Mouse (Mus musculus): ENCODE data around the gene Nckap1l. TPM values are rescaled to one million over a fixed set of nuclear protein-coding genes. Genes with fewer than 3 reads are reported as not detected.

The Nckap1l gene
- polyA plus RNA-seq, 1 experiment from 2014 or later: 1.9 TPM

DNA sequence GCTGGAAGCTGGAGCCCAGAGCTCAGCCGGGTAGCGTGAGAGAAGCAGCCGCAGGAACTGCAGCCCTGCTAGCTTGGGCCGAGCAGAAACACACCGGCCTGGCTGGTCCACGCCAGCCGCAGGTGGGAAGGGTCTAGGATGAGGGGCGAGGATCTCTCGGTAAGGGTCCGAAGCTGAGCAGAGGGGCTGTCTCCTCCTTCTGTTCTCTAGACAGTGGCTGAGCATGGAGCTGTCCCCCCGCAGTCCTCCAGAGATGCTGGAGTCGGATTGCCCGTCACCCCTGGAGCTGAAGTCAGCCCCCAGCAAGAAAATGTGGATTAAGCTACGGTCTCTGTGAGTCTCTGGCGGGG, 49.6 kb downstream of the Nckap1l start:
- Histone ChIP-seq H3K4me3 (replicated peaks) (peak overlapping the region; percentile 61), H3K36me3 (no peaks in the 10 kb centered on the region), H3K27ac (0 out of 2 replicates have a peak overlapping the region, but pooled peaks have one; percentile 52), H3K9ac (peak overlapping the region; percentile 52), H3K27me3 (peaks cover 59% of the 10 kb centered on the region), H3K9me3 (replicated peaks) (no peaks in the 10 kb centered on the region), H3K4me2 (peak overlapping the region; percentile 98), H3K4me1 (peaks cover 22% of the 10 kb centered on the region)
- under 1% methylated on average over 15 of the region's 15 CpGs for WGBS
- peak; percentile 61; the same call in 1 of the 2 replicates for ATAC-seq (replicated peaks; ENCODE audit: low FRiP score)

DNA sequence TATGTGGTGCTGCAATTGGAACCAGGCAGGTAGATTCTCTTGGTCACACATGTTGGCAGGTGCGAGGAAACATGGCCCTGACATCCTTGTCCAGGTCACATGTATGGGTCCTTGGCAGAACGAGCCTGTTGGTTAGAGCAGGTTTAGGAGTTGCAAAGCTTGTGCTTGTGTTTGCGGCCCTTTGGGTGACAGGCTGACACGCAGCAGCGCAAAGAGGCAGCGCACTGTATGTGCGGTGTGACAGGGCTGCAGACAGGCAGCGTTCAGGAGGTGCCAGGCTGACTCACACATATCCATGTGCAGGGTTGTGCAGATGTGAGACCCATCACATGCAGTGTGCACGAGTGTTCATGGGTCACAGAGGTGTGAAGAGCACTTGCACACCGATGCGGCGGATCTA, 50.1 kb downstream of the Nckap1l start:
- Histone ChIP-seq H3K36me3 (no peaks in the 10 kb centered on the region), H3K4me3 (replicated peaks) (peak overlapping the region; percentile 61), H3K27ac (no peak overlapping the region), H3K9ac (peak overlapping the region; percentile 52; the same call in 1 of the 2 replicates), H3K4me2 (peak overlapping the region; percentile 98), H3K9me3 (replicated peaks) (no peaks in the 10 kb centered on the region), H3K27me3 (peaks cover 59% of the 10 kb centered on the region), H3K4me1 (peaks cover 19% of the 10 kb centered on the region; the same call in 1 of the 2 replicates)
- 0 out of 2 replicates have a peak, but pooled peaks have one; percentile 19 for ATAC-seq (replicated peaks; ENCODE audit: low FRiP score)
- WGBS: 47% methylated on average over 12 of the region's 12 CpGs

DNA sequence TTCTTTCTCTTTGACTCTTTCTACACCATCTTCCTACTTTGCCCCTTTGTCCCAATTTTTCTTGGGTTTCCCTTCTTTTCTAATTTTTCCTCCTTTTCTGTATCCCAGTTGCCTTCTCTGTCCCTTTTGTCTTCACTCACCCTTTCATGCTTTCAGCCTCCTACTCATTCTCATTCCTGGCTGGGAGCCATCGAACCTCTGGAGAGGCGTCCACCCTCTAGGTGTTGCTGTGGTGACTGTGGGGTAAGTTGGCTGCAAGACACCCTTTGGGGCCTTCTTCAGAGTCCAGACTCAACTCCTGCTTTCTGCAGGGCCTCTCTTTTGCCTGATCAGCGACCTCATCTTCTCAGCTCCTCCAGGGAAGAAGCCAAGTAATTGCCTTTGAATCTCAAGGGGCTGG, 55.7 kb downstream of the Nckap1l start:
- Histone ChIP-seq H3K9ac (no peak overlapping the region), H3K9me3 (replicated peaks) (no peaks in the 10 kb centered on the region), H3K4me3 (replicated peaks) (no peak overlapping the region), H3K27ac (no peak overlapping the region), H3K4me1 (peaks cover 7% of the 10 kb centered on the region; the same call in 1 of the 2 replicates), H3K4me2 (no peak overlapping the region), H3K36me3 (no peaks in the 10 kb centered on the region), H3K27me3 (peaks cover 27% of the 10 kb centered on the region)
- 69% methylated on average over 3 of the region's 3 CpGs for WGBS
- no peak for ATAC-seq (replicated peaks; ENCODE audit: low FRiP score)

DNA sequence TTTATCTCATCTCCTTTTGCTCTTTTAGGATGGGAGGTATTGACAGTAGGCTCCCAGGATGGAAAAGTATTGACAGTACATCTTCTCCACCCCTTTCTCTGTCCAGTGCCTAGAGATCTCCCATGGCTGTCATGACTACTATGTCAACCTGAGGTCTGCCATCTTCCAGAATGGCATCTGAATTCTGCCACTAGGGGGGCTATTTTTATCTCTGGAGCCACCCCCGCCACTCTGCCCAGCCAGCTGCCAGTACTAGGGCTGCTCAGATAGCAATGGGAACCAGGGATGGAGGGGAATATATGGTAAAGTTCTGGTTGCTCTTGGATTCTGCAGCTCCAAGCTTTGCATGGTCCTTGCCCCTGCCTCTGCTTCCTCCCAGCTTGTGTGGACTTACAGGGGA, 58.1 kb downstream of the Nckap1l start:
- peaks cover 14% of the 10 kb centered on the region for H3K4me1 ChIP-seq
- H3K36me3 ChIP-seq: no peaks in the 10 kb centered on the region
- peaks cover 7% of the 10 kb centered on the region; the same call in 1 of the 2 replicates for H3K27me3 ChIP-seq
- 63% methylated on average over 1 of the region's 1 CpGs for WGBS
- no peak overlapping the region for H3K9ac ChIP-seq
- no peak overlapping the region for H3K4me2 ChIP-seq
- H3K9me3 ChIP-seq (replicated peaks): no peaks in the 10 kb centered on the region
- H3K4me3 ChIP-seq (replicated peaks): no peak overlapping the region
- ATAC-seq (replicated peaks; ENCODE audit: low FRiP score): no peak
- H3K27ac ChIP-seq: no peak overlapping the region

DNA sequence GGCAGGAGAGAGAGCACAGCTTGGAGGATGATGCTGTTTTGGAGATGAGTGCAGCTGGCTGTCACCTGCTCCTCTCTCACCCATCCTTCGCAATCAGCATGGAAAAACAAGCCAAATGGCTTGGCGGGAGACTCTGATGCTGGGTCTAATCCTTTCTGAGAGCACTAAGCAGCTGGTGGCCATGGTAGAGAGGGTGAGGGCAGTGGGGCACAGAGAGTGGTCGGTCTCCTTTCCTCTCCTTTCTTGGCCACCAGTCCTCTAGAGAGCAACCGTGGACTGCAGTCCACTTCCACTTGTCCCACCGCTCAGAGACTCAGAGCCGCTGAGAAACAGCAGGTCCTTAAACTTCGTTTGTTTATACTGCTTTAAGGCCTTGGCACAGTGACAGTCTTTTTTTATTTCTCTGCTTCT, 60.0 kb downstream of the Nckap1l start:
- H3K27me3 ChIP-seq: peaks cover 7% of the 10 kb centered on the region; the same call in 1 of the 2 replicates
- H3K4me1 ChIP-seq: peaks cover 18% of the 10 kb centered on the region
- peak overlapping the region; percentile 42 for H3K4me3 ChIP-seq (replicated peaks)
- no peak overlapping the region for H3K27ac ChIP-seq
- peak overlapping the region; percentile 67 for H3K4me2 ChIP-seq
- H3K9me3 ChIP-seq (replicated peaks): no peaks in the 10 kb centered on the region
- ATAC-seq (replicated peaks; ENCODE audit: low FRiP score): peak; percentile 38; the same call in 1 of the 2 replicates
- 8% methylated on average over 7 of the region's 7 CpGs for WGBS
- H3K36me3 ChIP-seq: no peaks in the 10 kb centered on the region
- H3K9ac ChIP-seq: no peak overlapping the region

DNA sequence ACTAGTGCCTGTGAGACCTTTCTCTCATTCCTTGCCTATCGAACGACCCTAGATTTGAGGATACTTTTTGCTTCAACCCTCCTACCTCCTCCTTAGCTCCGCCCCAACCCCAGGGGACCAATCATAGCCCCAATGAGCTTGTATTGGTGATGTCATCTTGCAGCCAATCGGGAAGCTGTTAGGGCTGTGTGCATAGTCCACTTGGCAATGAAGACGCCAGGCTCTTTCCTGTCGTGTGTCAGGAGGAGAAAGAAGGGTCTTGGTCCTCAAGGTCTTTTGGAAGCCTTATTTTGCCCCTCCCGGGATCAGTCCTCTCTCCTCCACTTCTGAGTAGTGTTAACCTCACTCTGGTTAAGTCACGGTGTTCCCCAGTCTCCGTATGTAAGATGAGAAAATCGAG, 60.5 kb downstream of the Nckap1l start:
- H3K27ac ChIP-seq: 0 out of 2 replicates have a peak overlapping the region, but pooled peaks have one; percentile 30
- H3K4me2 ChIP-seq: peak overlapping the region; percentile 67
- no peaks in the 10 kb centered on the region for H3K9me3 ChIP-seq (replicated peaks)
- peaks cover 23% of the 10 kb centered on the region for H3K4me1 ChIP-seq
- H3K9ac ChIP-seq: 0 out of 2 replicates have a peak overlapping the region, but pooled peaks have one; percentile 15
- H3K36me3 ChIP-seq: no peaks in the 10 kb centered on the region
- 4% methylated on average over 10 of the region's 10 CpGs for WGBS
- peak; percentile 96 for ATAC-seq (replicated peaks; ENCODE audit: low FRiP score)
- peak overlapping the region; percentile 42 for H3K4me3 ChIP-seq (replicated peaks)
- H3K27me3 ChIP-seq: peaks cover 7% of the 10 kb centered on the region; the same call in 1 of the 2 replicates

DNA sequence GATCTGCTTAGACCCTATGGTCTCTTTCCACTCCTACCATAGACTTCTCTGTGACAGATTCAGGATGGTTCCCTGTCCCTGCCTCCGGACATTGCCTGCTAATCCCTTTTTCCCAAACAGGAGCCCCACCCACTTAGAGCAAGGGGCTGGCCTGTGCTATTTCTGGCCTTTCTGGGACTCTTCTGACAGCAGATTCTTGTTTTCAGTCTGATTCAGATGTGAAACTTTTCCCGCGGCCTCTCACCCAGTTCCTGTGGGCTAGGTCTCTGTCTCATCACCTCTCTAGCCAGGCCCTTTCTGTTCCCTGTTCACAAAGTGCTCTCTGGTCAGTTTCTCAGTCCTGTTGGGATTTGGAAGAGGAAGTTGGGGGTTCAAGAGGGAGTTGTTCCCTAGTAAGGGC, 61.3 kb downstream of the Nckap1l start:
- 36% methylated on average over 3 of the region's 3 CpGs for WGBS
- ATAC-seq (replicated peaks; ENCODE audit: low FRiP score): no peak

DNA sequence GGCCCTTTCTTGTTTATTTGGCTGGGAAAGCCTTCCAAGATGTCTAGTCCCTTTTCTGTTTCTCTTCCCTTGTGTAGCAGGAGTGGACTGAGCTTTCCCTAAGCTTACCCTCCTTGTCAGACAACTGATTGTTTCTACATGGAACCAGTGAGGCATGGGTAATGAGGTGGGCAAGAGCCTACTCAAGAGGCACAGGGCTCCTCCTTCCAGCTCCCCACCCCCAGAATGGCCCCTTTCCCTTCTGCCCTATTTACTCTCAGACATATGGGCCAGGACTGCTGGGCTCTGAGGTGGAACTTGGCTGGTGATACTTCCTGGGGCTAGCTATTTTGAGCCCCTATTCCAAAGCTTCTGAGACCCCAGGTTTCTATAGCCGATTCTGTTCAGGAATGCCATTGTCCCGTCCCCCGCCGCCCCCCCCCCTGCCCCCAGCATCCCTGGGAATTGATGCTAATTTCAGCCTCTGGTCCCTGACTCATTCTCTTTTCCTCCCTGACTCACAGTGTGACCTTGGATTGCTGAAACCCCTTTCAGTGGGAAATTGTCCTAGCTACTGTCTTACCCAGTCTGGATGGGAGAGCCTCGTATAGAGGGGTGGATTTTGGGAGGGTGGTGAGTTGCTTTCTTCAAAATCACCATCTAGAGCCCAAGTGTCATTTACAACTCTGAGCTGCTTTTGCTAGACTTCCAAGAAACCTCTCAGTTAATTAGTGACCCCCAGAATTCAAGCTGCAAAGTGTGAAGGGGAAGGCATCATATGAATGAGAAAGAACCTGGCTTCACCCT, 65.2 kb downstream of the Nckap1l start:
- 7% methylated on average over 5 of the region's 5 CpGs for WGBS

More for the DNA sequence above, 61.3 kb downstream of the Nckap1l start:
- H3K27ac ChIP-seq: no peak overlapping the region
- no peak overlapping the region for H3K4me3 ChIP-seq (replicated peaks)
- no peaks in the 10 kb centered on the region for H3K36me3 ChIP-seq
- no peaks in the 10 kb centered on the region for H3K9me3 ChIP-seq (replicated peaks)
- peak overlapping the region; percentile 67 for H3K4me2 ChIP-seq
- H3K9ac ChIP-seq: no peak overlapping the region
- peaks cover 7% of the 10 kb centered on the region; the same call in 1 of the 2 replicates for H3K27me3 ChIP-seq
- H3K4me1 ChIP-seq: peaks cover 31% of the 10 kb centered on the region

DNA sequence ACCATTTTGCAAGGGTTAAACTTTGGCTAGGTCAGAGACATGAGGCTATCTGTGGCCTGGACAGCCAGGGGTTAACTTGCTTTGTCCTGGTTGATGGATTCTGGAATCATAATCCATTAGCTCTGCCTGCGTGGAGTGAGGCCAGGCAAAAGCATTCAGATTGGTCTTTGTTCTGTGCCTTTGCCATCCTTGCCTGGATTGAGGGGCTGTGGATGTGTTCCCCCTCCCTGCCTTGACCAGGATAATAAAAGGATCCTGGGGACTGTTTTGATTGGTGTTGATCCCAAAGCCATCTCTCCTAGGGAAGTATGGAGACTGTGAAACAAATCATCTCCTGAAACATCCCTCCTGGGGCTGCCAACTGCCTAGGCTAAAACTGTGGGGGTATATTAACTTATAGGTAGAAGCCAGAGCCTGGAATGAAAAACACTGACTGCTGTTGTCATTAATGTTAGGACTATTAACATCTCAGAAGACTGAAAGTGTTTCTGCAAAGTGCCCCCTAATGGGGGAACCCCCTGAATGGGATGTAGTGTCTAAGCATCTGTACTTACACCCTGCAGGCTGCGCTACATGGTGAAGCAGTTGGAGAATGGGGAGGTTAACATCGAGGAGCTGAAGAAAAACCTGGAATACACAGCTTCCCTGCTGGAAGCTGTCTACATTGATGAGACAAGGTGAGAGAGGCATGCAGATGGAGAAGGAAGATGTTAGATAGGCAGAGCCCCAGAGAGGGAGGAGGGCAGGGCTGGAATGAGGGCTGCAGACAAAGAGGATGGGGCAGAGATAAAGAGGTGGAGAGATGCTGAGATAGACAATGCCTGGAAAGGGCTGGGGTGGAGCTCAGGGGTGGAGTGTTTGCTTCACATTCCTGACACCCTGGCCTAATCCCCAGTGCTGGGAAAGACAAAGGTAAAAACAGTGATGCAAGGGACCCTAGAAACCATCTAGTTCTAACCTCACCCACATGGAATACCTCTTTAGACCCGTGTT, 66.1 kb downstream of the Nckap1l start:
- Histone ChIP-seq H3K4me1 (peaks cover 24% of the 10 kb centered on the region), H3K4me3 (replicated peaks) (no peak overlapping the region), H3K27ac (0 out of 2 replicates have a peak overlapping the region, but pooled peaks have one; percentile 6), H3K9me3 (replicated peaks) (no peaks in the 10 kb centered on the region), H3K9ac (no peak overlapping the region), H3K4me2 (no peak overlapping the region), H3K27me3 (no peaks in the 10 kb centered on the region), H3K36me3 (no peaks in the 10 kb centered on the region)
- no peak for ATAC-seq (replicated peaks; ENCODE audit: low FRiP score)
- 35% methylated on average over 4 of the region's 4 CpGs for WGBS

More for the DNA sequence above, 65.2 kb downstream of the Nckap1l start:
- Histone ChIP-seq H3K27ac (peak overlapping the region; percentile 59), H3K9me3 (replicated peaks) (no peaks in the 10 kb centered on the region), H3K9ac (no peak overlapping the region), H3K36me3 (no peaks in the 10 kb centered on the region), H3K4me2 (0 out of 2 replicates have a peak overlapping the region, but pooled peaks have one; percentile 9), H3K4me1 (peaks cover 27% of the 10 kb centered on the region), H3K27me3 (no peaks in the 10 kb centered on the region), H3K4me3 (replicated peaks) (no peak overlapping the region)
- ATAC-seq (replicated peaks; ENCODE audit: low FRiP score): peak; percentile 50; the same call in 1 of the 2 replicates

DNA sequence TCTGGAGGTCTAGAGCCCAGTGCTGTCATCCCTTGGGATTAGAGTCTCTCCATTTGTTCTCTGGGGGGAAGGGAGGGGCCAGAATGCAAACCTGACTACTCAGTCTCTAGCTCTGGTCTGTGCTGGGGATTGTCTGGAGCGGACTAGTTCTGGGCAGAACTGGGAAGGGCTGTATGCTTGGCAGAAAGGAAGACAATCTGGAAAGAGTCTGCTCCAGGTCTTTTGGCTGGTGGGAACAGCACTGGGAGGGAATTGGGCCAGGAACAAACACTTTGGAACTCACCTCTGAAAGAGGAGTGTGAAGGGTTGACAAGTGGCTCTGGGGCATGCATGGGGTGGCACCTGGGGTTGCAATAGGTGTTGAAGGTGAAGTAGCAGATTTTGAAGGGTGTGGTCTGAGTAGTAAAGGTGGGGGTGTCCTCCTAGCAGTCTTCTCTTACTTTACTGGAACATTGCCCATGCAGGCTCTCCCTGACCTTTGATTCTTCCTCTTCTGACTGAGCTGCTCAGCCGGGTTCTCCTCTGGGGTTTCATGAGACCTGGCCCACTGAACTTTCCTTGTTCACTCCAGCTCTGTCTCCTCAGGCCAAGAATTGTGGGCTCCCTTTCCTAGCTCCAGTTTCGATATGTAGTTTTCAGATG, 69.0 kb downstream of the Nckap1l start:
- WGBS: 66% methylated on average over 3 of the region's 3 CpGs
- Histone ChIP-seq H3K36me3 (no peaks in the 10 kb centered on the region), H3K4me1 (peaks cover 20% of the 10 kb centered on the region), H3K9me3 (replicated peaks) (no peaks in the 10 kb centered on the region), H3K4me2 (no peak overlapping the region), H3K4me3 (replicated peaks) (no peak overlapping the region), H3K27me3 (no peaks in the 10 kb centered on the region), H3K9ac (no peak overlapping the region), H3K27ac (no peak overlapping the region)
- ATAC-seq (replicated peaks; ENCODE audit: low FRiP score): no peak

DNA sequence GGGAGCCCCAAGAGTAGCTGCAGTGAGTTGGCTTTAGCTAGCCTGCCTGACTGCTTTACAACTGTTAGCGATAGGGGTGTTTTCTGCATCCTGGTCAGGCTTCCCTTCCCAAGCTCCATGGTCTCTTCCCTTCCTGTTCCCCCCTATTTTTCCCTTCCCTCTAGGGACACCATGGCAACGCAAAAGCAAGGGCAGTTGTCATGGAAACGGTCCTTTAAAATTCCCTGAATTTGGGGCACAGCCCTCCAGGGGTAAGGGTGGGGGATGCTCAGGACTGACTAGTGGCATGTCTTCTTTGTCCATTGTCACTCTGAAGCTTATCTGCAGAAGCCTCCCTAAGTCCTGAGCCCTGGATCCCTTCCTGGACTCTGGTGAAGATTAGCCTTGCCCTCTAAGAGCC, 69.6 kb downstream of the Nckap1l start:
- H3K36me3 ChIP-seq: no peaks in the 10 kb centered on the region
- H3K27me3 ChIP-seq: no peaks in the 10 kb centered on the region
- H3K27ac ChIP-seq: no peak overlapping the region
- peaks cover 20% of the 10 kb centered on the region for H3K4me1 ChIP-seq
- H3K4me2 ChIP-seq: no peak overlapping the region
- H3K9ac ChIP-seq: no peak overlapping the region
- WGBS: 73% methylated on average over 3 of the region's 3 CpGs
- ATAC-seq (replicated peaks; ENCODE audit: low FRiP score): no peak
- H3K9me3 ChIP-seq (replicated peaks): no peaks in the 10 kb centered on the region
- no peak overlapping the region for H3K4me3 ChIP-seq (replicated peaks)

Data from kidney, embryonic 15.5 days (tissue).